Mouse (Mus musculus) hindbrain, embryonic 10.5 days (tissue): ENCODE measurements around the gene Rsc1a1. TPM values are rescaled to one million over a fixed set of nuclear protein-coding genes. Genes with fewer than 3 reads are reported as not detected.

ENCODE experiments used
- DNase-seq: peaks from one replicate; pipeline ENCODE4 v3.0.0-alpha.2; 2017; ENCODE audit warnings: low spot score
- H3K27ac ChIP-seq: fragments of 300-500 bp; sonication (generic); 2 replicates; pipeline ENCODE4 v1.5.1; 2016; ENCODE audit warnings: mild to moderate bottlenecking, moderate library complexity
- H3K27me3 ChIP-seq: fragments of 300-500 bp; sonication (generic); 2 replicates; pipeline ENCODE4 v1.6.1; 2016; ENCODE audit warnings: mild to moderate bottlenecking; ENCODE audit not compliant: poor library complexity, insufficient read depth, severe bottlenecking
- H3K36me3 ChIP-seq: fragments of 300-500 bp; sonication (generic); 2 replicates; pipeline ENCODE4 v1.6.1; 2016; ENCODE audit warnings: mild to moderate bottlenecking, moderate library complexity
- H3K4me1 ChIP-seq: fragments of 300-500 bp; sonication (generic); replicated peaks from 2 replicates; pipeline ENCODE4 v1.6.1; 2016; ENCODE audit warnings: mild to moderate bottlenecking
- H3K4me3 ChIP-seq: fragments of 300-500 bp; sonication (generic); 2 replicates; pipeline ENCODE4 v1.5.1; 2016; ENCODE audit warnings: mild to moderate bottlenecking, moderate library complexity
- H3K9me3 ChIP-seq: fragments of 300-500 bp; sonication (generic); 2 replicates; pipeline ENCODE4 v1.6.1; 2016; ENCODE audit warnings: mild to moderate bottlenecking, moderate library complexity
- WGBS: fragments of 180-500 bp; shearing (Covaris S2); methylation state at CpG from one replicate; pipeline ENCODE4 v1.1.7; 2016; 5-methylcytosine and 5-hydroxymethylcytosine counted together
- polyA plus RNA-seq: library from polyadenylated mRNA; unstranded; fragments of >200 nt; fragmentation: Nextera tagmentation; extraction: Ambion mirVana; gene quantifications from 2 replicates; pipeline ENCODE4 v1.2.1, GENCODE M21; 2016

Gene Rsc1a1
- polyA plus RNA-seq, 1 experiment from 2014 or later, result 2.9 TPM

GRCm38 (mm10) chr4:141660884-141661283, 24.5 kb downstream of the Rsc1a1 start:
- Histone ChIP-seq H3K9me3 (no peaks in the 10 kb centered on the region), H3K36me3 (peaks cover 39% of the 10 kb centered on the region), H3K27me3 (no peaks in the 10 kb centered on the region), H3K4me3 (no peak overlapping the region), H3K27ac (no peak overlapping the region), H3K4me1 (peaks cover 23% of the 10 kb centered on the region)
- DNase-seq, result no peak
- WGBS, result 87% methylated on average over 11 of the region's 11 CpGs

- DNase-seq, result no peak
- H3K36me3 ChIP-seq, result peaks cover 46% of the 10 kb centered on the region
- 54% methylated on average over 4 of the region's 4 CpGs for WGBS
- H3K27ac ChIP-seq, result no peak overlapping the region
- peaks cover 20% of the 10 kb centered on the region for H3K4me1 ChIP-seq
- H3K27me3 ChIP-seq, result no peaks in the 10 kb centered on the region
- no peak overlapping the region for H3K4me3 ChIP-seq
- no peaks in the 10 kb centered on the region for H3K9me3 ChIP-seq
These were observed 25.7 kb downstream of the Rsc1a1 start for GRCm38 (mm10) chr4:141659739-141660138.

GRCm38 (mm10) chr4:141658846-141659484, 26.4 kb downstream of the Rsc1a1 start:
- no peaks in the 10 kb centered on the region for H3K9me3 ChIP-seq
- no peak overlapping the region for H3K27ac ChIP-seq
- no peak overlapping the region for H3K4me3 ChIP-seq
- peaks cover 13% of the 10 kb centered on the region for H3K4me1 ChIP-seq
- H3K27me3 ChIP-seq, result no peaks in the 10 kb centered on the region
- peaks cover 49% of the 10 kb centered on the region for H3K36me3 ChIP-seq
- WGBS, result 86% methylated on average over 6 of the region's 6 CpGs
- no peak for DNase-seq

- peaks cover under 1% of the 10 kb centered on the region; the same call in 1 of the 2 replicates for H3K4me1 ChIP-seq
- no peak overlapping the region for H3K4me3 ChIP-seq
- no peak for DNase-seq
- no peaks in the 10 kb centered on the region for H3K27me3 ChIP-seq
- H3K9me3 ChIP-seq, result no peaks in the 10 kb centered on the region
- H3K36me3 ChIP-seq, result peaks cover 63% of the 10 kb centered on the region
- H3K27ac ChIP-seq, result no peak overlapping the region
- 71% methylated on average over 8 of the region's 8 CpGs for WGBS
These were observed 28.5 kb downstream of the Rsc1a1 start for GRCm38 (mm10) chr4:141656932-141657331.

- H3K4me3 ChIP-seq, result no peak overlapping the region
- 89% methylated on average over 12 of the region's 12 CpGs for WGBS
- H3K9me3 ChIP-seq, result no peaks in the 10 kb centered on the region
- H3K36me3 ChIP-seq, result peaks cover 65% of the 10 kb centered on the region
- H3K27me3 ChIP-seq, result no peaks in the 10 kb centered on the region
- no peak overlapping the region for H3K27ac ChIP-seq
- no peak for DNase-seq
- peaks cover 9% of the 10 kb centered on the region; the same call in 1 of the 2 replicates for H3K4me1 ChIP-seq
These were observed 29.3 kb downstream of the Rsc1a1 start for GRCm38 (mm10) chr4:141655908-141656608.

GRCm38 (mm10) chr4:141654509-141654908, 30.9 kb downstream of the Rsc1a1 start:
- Histone ChIP-seq H3K4me3 (no peak overlapping the region), H3K36me3 (peaks cover 52% of the 10 kb centered on the region), H3K9me3 (no peaks in the 10 kb centered on the region), H3K4me1 (0 out of 2 replicates have a peak, but pooled peaks cover 9% of the 10 kb centered on the region), H3K27ac (no peak overlapping the region), H3K27me3 (no peaks in the 10 kb centered on the region)
- no peak for DNase-seq
- WGBS, result 92% methylated on average over 6 of the region's 6 CpGs

GRCm38 (mm10) chr4:141653813-141654212, 31.6 kb downstream of the Rsc1a1 start:
- 0 out of 2 replicates have a peak, but pooled peaks cover 9% of the 10 kb centered on the region for H3K4me1 ChIP-seq
- H3K27me3 ChIP-seq, result no peaks in the 10 kb centered on the region
- H3K4me3 ChIP-seq, result no peak overlapping the region
- H3K36me3 ChIP-seq, result peaks cover 53% of the 10 kb centered on the region
- H3K27ac ChIP-seq, result no peak overlapping the region
- 93% methylated on average over 13 of the region's 13 CpGs for WGBS
- H3K9me3 ChIP-seq, result no peaks in the 10 kb centered on the region
- no peak for DNase-seq

- Histone ChIP-seq H3K27me3 (no peaks in the 10 kb centered on the region), H3K4me3 (no peak overlapping the region), H3K9me3 (no peaks in the 10 kb centered on the region), H3K4me1 (0 out of 2 replicates have a peak, but pooled peaks cover 9% of the 10 kb centered on the region), H3K27ac (no peak overlapping the region), H3K36me3 (peaks cover 55% of the 10 kb centered on the region)
- 95% methylated on average over 8 of the region's 8 CpGs for WGBS
- no peak for DNase-seq
These were observed 32.4 kb downstream of the Rsc1a1 start for GRCm38 (mm10) chr4:141653044-141653443.

GRCm38 (mm10) chr4:141651944-141652343, 33.5 kb downstream of the Rsc1a1 start:
- H3K27me3 ChIP-seq, result no peaks in the 10 kb centered on the region
- H3K27ac ChIP-seq, result no peak overlapping the region
- H3K36me3 ChIP-seq, result peaks cover 63% of the 10 kb centered on the region
- no peak for DNase-seq
- H3K4me3 ChIP-seq, result no peak overlapping the region
- 88% methylated on average over 10 of the region's 10 CpGs for WGBS
- no peaks in the 10 kb centered on the region for H3K9me3 ChIP-seq
- H3K4me1 ChIP-seq, result 0 out of 2 replicates have a peak, but pooled peaks cover 9% of the 10 kb centered on the region

GRCm38 (mm10) chr4:141651286-141651685, 34.1 kb downstream of the Rsc1a1 start:
- Histone ChIP-seq H3K27me3 (no peaks in the 10 kb centered on the region), H3K9me3 (no peaks in the 10 kb centered on the region), H3K36me3 (peaks cover 69% of the 10 kb centered on the region), H3K27ac (no peak overlapping the region), H3K4me1 (0 out of 2 replicates have a peak, but pooled peaks cover 9% of the 10 kb centered on the region), H3K4me3 (no peak overlapping the region)
- DNase-seq, result no peak
- 88% methylated on average over 6 of the region's 6 CpGs for WGBS

GRCm38 (mm10) chr4:141649244-141649643, 36.2 kb downstream of the Rsc1a1 start:
- Histone ChIP-seq H3K36me3 (peaks cover 59% of the 10 kb centered on the region), H3K27ac (no peak overlapping the region)

GRCm38 (mm10) chr4:141648262-141648661, 37.1 kb downstream of the Rsc1a1 start:
- Histone ChIP-seq H3K4me3 (no peak overlapping the region), H3K27me3 (no peaks in the 10 kb centered on the region), H3K27ac (no peak overlapping the region), H3K9me3 (no peaks in the 10 kb centered on the region), H3K36me3 (peaks cover 49% of the 10 kb centered on the region), H3K4me1 (0 out of 2 replicates have a peak, but pooled peaks cover 9% of the 10 kb centered on the region)
- DNase-seq, result no peak
- 90% methylated on average over 5 of the region's 5 CpGs for WGBS

More at GRCm38 (mm10) chr4:141649244-141649643, 36.2 kb downstream of the Rsc1a1 start:
- WGBS, result 91% methylated on average over 6 of the region's 6 CpGs
- Histone ChIP-seq H3K27me3 (no peaks in the 10 kb centered on the region), H3K9me3 (no peaks in the 10 kb centered on the region), H3K4me1 (0 out of 2 replicates have a peak, but pooled peaks cover 9% of the 10 kb centered on the region), H3K4me3 (no peak overlapping the region)
- DNase-seq, result no peak

- Histone ChIP-seq H3K4me3 (no peak overlapping the region), H3K27ac (no peak overlapping the region), H3K27me3 (no peaks in the 10 kb centered on the region), H3K36me3 (peaks cover 48% of the 10 kb centered on the region), H3K9me3 (no peaks in the 10 kb centered on the region), H3K4me1 (0 out of 2 replicates have a peak, but pooled peaks cover 9% of the 10 kb centered on the region)
- DNase-seq, result no peak
- 96% methylated on average over 3 of the region's 3 CpGs for WGBS
These were observed 38.2 kb downstream of the Rsc1a1 start for GRCm38 (mm10) chr4:141647187-141647586.
